Mouse (Mus musculus) neural tube, embryonic 11.5 days (tissue): ENCODE data around the gene Tmem92. TPM values are rescaled to one million over a fixed set of nuclear protein-coding genes. Genes with fewer than 3 reads are reported as not detected.

ENCODE experiments used
- polyA plus RNA-seq: library from polyadenylated mRNA; unstranded; fragments of >200 nt; fragmentation: Nextera tagmentation; extraction: Ambion mirVana; gene quantifications from 2 replicates; pipeline ENCODE4 v1.2.1, GENCODE M21; 2014

Gene Tmem92
- polyA plus RNA-seq, 1 experiment from 2014 or later = not detected

Other genes starting within 250 kb of the Tmem92 start
- 2.8 and 3.4 TPM in 2 replicates for gene Rsad1, start 233.4 kb downstream of the Tmem92 start, polyA plus RNA-seq
- gene Chad, start 217.7 kb downstream of the Tmem92 start, polyA plus RNA-seq = 0.42 and 0.53 TPM in 2 replicates
- 6.3 and 6.5 TPM in 2 replicates for gene Acsf2, start 180.8 kb downstream of the Tmem92 start, polyA plus RNA-seq
- 207 and 220 TPM in 2 replicates for gene Lrrc59, start 152.9 kb downstream of the Tmem92 start, polyA plus RNA-seq
- gene Mrpl27, start 128.9 kb downstream of the Tmem92 start, polyA plus RNA-seq = 118 and 122 TPM in 2 replicates
- 39.2 and 39.8 TPM in 2 replicates for gene Eme1, start 128.7 kb downstream of the Tmem92 start, polyA plus RNA-seq
- gene Xylt2, start 105.2 kb downstream of the Tmem92 start, polyA plus RNA-seq = 14.2 and 17.0 TPM in 2 replicates
- gene Gm11541, start 78.2 kb downstream of the Tmem92 start, polyA plus RNA-seq = not detected in 2 replicates
- gene Cdc34b, start 40.9 kb downstream of the Tmem92 start, polyA plus RNA-seq = not detected in 2 replicates
- 111 and 128 TPM in 2 replicates for gene Col1a1, start 153.5 kb upstream of the Tmem92 start, polyA plus RNA-seq
- gene Hils1, start 184.9 kb upstream of the Tmem92 start, polyA plus RNA-seq = not detected in 2 replicates
- gene Sgca, start 193.6 kb upstream of the Tmem92 start, polyA plus RNA-seq = 1.9 and 2.2 TPM in 2 replicates
- 15.3 and 17.0 TPM in 2 replicates for gene Ppp1r9b, start 208.3 kb upstream of the Tmem92 start, polyA plus RNA-seq
- gene Samd14, start 227.2 kb upstream of the Tmem92 start, polyA plus RNA-seq = 53.1 and 56.2 TPM in 2 replicates